Mouse (Mus musculus): ENCODE results near the gene Gpbar1. TPM values are rescaled to one million over a fixed set of nuclear protein-coding genes. Genes with fewer than 3 reads are reported as not detected.
"Not testable (repeated sequence)": the region's sequence is repeated elsewhere in the genome, so short reads cannot be mapped to it uniquely, and the experiment has no call there.

Gpbar1 gene
- polyA plus RNA-seq, 1 experiment from 2014 or later, result 0.21 TPM

DNA sequence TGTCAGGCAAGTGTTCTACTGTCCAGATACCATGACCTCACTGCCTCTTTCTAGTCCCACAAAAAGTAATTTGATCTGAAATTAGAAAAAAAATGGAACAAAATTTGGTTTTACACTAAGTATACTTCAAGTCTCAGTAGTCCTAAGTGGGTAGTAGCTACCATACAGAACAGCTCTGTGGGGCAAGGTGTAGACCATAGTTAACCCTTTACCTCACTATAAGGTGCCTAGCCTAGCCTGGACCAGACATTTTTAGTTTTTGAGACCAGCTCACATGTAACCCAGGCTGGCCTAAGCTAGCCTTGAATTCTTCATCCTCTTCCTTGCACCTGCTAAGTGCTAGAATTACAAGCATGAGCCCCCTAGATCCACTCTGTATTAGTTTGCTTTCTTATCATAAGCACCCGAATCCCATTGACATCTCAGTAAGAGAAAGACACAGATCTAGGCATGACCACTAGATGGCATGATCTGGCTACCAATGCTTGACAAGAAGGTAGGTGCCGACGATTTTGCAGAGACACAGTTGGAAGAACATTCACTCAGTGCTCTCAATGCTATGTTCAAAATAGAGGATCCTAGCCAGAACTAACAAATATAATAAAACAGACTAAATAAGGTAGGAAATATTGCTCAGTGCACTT lies 34.8 kb downstream of the Gpbar1 start:
- DNase-seq (ENCODE audit: low spot score) (peak; percentile 95), ATAC-seq (ENCODE audit: low read depth) (peak; percentile 82; the same call in 1 of the 2 replicates)
- 2% methylated on average over 3 of the region's 3 CpGs for whole genome bisulfite sequencing
- no peak overlapping the region for H3K27ac ChIP-seq (replicated peaks; ENCODE audit: low read depth, low read length)
- no peaks in the 10 kb centered on the region for H3K27me3 ChIP-seq (replicated peaks; ENCODE audit: control insufficient read depth, insufficient read depth, low read length)
- H3K4me2 ChIP-seq (ENCODE audit: low read depth, low read length), result no peak overlapping the region
- H3K4me1 ChIP-seq (ENCODE audit: control insufficient read depth, insufficient read depth, low read length), result no peaks in the 10 kb centered on the region
- H3K9ac ChIP-seq (ENCODE audit: low read depth, low read length), result no peak overlapping the region
- H3K4me3 ChIP-seq (ENCODE audit: low read depth, low read length), result no peak overlapping the region
- H3K9me3 ChIP-seq (ENCODE audit: control insufficient read depth, low read length), result no peaks in the 10 kb centered on the region
- H3K36me3 ChIP-seq (ENCODE audit: control insufficient read depth, insufficient read depth, low read length), result no peaks in the 10 kb centered on the region

GRCm38 (mm10) chr1:74314796-74315195 lies 36.4 kb downstream of the Gpbar1 start:
- no peak for ATAC-seq (ENCODE audit: low read depth)
- WGBS, result 80% methylated on average over 3 of the region's 3 CpGs
- H3K27me3 ChIP-seq (replicated peaks; ENCODE audit: control insufficient read depth, insufficient read depth, low read length), result no peaks in the 10 kb centered on the region

GRCm38 (mm10) chr1:74316114-74316827 lies 37.9 kb downstream of the Gpbar1 start:
- no peaks in the 10 kb centered on the region for H3K9me3 ChIP-seq (ENCODE audit: control insufficient read depth, low read length)
- ATAC-seq (ENCODE audit: low read depth), result no peak
- DNase-seq (ENCODE audit: low spot score), result no peak
- no peak overlapping the region for H3K27ac ChIP-seq (replicated peaks; ENCODE audit: low read depth, low read length)
- no peaks in the 10 kb centered on the region for H3K27me3 ChIP-seq (replicated peaks; ENCODE audit: control insufficient read depth, insufficient read depth, low read length)
- H3K4me2 ChIP-seq (ENCODE audit: low read depth, low read length), result no peak overlapping the region
- H3K4me1 ChIP-seq (ENCODE audit: control insufficient read depth, insufficient read depth, low read length), result no peaks in the 10 kb centered on the region
- H3K4me3 ChIP-seq (ENCODE audit: low read depth, low read length), result no peak overlapping the region
- 61% methylated on average over 4 of the region's 4 CpGs for WGBS
- no peaks in the 10 kb centered on the region for H3K36me3 ChIP-seq (ENCODE audit: control insufficient read depth, insufficient read depth, low read length)
- no peak overlapping the region for H3K9ac ChIP-seq (ENCODE audit: low read depth, low read length)

More at GRCm38 (mm10) chr1:74314796-74315195, 36.4 kb downstream of the Gpbar1 start:
- no peak overlapping the region for H3K4me2 ChIP-seq (ENCODE audit: low read depth, low read length)
- no peak overlapping the region for H3K9ac ChIP-seq (ENCODE audit: low read depth, low read length)
- no peaks in the 10 kb centered on the region for H3K4me1 ChIP-seq (ENCODE audit: control insufficient read depth, insufficient read depth, low read length)
- H3K27ac ChIP-seq (replicated peaks; ENCODE audit: low read depth, low read length), result no peak overlapping the region
- H3K9me3 ChIP-seq (ENCODE audit: control insufficient read depth, low read length), result no peaks in the 10 kb centered on the region
- H3K36me3 ChIP-seq (ENCODE audit: control insufficient read depth, insufficient read depth, low read length), result no peaks in the 10 kb centered on the region
- DNase-seq (ENCODE audit: low spot score), result no peak
- no peak overlapping the region for H3K4me3 ChIP-seq (ENCODE audit: low read depth, low read length)

- ATAC-seq (ENCODE audit: low read depth), result no peak
- Histone ChIP-seq H3K4me3 (ENCODE audit: low read depth, low read length) (no peak overlapping the region), H3K4me2 (ENCODE audit: low read depth, low read length) (no peak overlapping the region), H3K27ac (replicated peaks; ENCODE audit: low read depth, low read length) (no peak overlapping the region), H3K27me3 (replicated peaks; ENCODE audit: control insufficient read depth, insufficient read depth, low read length) (no peaks in the 10 kb centered on the region), H3K36me3 (ENCODE audit: control insufficient read depth, insufficient read depth, low read length) (no peaks in the 10 kb centered on the region), H3K9ac (ENCODE audit: low read depth, low read length) (no peak overlapping the region), H3K9me3 (ENCODE audit: control insufficient read depth, low read length) (no peaks in the 10 kb centered on the region), H3K4me1 (ENCODE audit: control insufficient read depth, insufficient read depth, low read length) (no peaks in the 10 kb centered on the region)
- no peak for DNase-seq (ENCODE audit: low spot score)
- WGBS, result 84% methylated on average over 3 of the region's 3 CpGs
These were observed 40.4 kb downstream of the Gpbar1 start for GRCm38 (mm10) chr1:74318711-74319110.

GRCm38 (mm10) chr1:74321396-74321795 lies 43.0 kb downstream of the Gpbar1 start:
- Histone ChIP-seq H3K4me2 (ENCODE audit: low read depth, low read length) (no peak overlapping the region), H3K27me3 (replicated peaks; ENCODE audit: control insufficient read depth, insufficient read depth, low read length) (no peaks in the 10 kb centered on the region), H3K27ac (replicated peaks; ENCODE audit: low read depth, low read length) (no peak overlapping the region), H3K9ac (ENCODE audit: low read depth, low read length) (no peak overlapping the region), H3K36me3 (ENCODE audit: control insufficient read depth, insufficient read depth, low read length) (no peaks in the 10 kb centered on the region), H3K9me3 (ENCODE audit: control insufficient read depth, low read length) (no peaks in the 10 kb centered on the region), H3K4me3 (ENCODE audit: low read depth, low read length) (no peak overlapping the region), H3K4me1 (ENCODE audit: control insufficient read depth, insufficient read depth, low read length) (no peaks in the 10 kb centered on the region)
- no peak for DNase-seq (ENCODE audit: low spot score)
- 69% methylated on average over 3 of the region's 3 CpGs for WGBS
- ATAC-seq (ENCODE audit: low read depth), result no peak

GRCm38 (mm10) chr1:74326916-74327315 lies 48.6 kb downstream of the Gpbar1 start:
- H3K4me3 ChIP-seq (ENCODE audit: low read depth, low read length); H3K9ac ChIP-seq (ENCODE audit: low read depth, low read length); H3K4me2 ChIP-seq (ENCODE audit: low read depth, low read length); H3K27ac ChIP-seq (replicated peaks; ENCODE audit: low read depth, low read length); H3K4me1 ChIP-seq (ENCODE audit: control insufficient read depth, insufficient read depth, low read length); DNase-seq (ENCODE audit: low spot score); H3K36me3 ChIP-seq (ENCODE audit: control insufficient read depth, insufficient read depth, low read length); H3K27me3 ChIP-seq (replicated peaks; ENCODE audit: control insufficient read depth, insufficient read depth, low read length); H3K9me3 ChIP-seq (ENCODE audit: control insufficient read depth, low read length); ATAC-seq (ENCODE audit: low read depth): not testable (repeated sequence)
- 70% methylated on average over 2 of the region's 2 CpGs for WGBS

Other genes with a start within 250 kb of the Gpbar1 start
- gene Tns1, start 154.1 kb upstream of the Gpbar1 start, polyA plus RNA-seq (2014; fragmentation: Nextera tagmentation; extraction: Ambion mirVana), result 51.5 and 58.5 TPM in 2 replicates
- 0.37 and 0.72 TPM in 2 replicates for gene Rufy4, start 153.0 kb upstream of the Gpbar1 start, polyA plus RNA-seq (2014; fragmentation: Nextera tagmentation; extraction: Ambion mirVana)
- 0.10 and 0.11 TPM in 2 replicates for gene Cxcr2, start 124.6 kb upstream of the Gpbar1 start, polyA plus RNA-seq (2014; fragmentation: Nextera tagmentation; extraction: Ambion mirVana)
- not detected in 2 replicates for gene Cxcr1, start 83.9 kb upstream of the Gpbar1 start, polyA plus RNA-seq (2014; fragmentation: Nextera tagmentation; extraction: Ambion mirVana)
- 341 and 347 TPM in 2 replicates for gene Arpc2, start 42.5 kb upstream of the Gpbar1 start, polyA plus RNA-seq (2014; fragmentation: Nextera tagmentation; extraction: Ambion mirVana)
- 214 and 224 TPM in 2 replicates for gene Aamp, start 6.2 kb downstream of the Gpbar1 start, polyA plus RNA-seq (2014; fragmentation: Nextera tagmentation; extraction: Ambion mirVana)
- gene Pnkd, start 6.4 kb downstream of the Gpbar1 start, polyA plus RNA-seq (2014; fragmentation: Nextera tagmentation; extraction: Ambion mirVana), result 119 and 133 TPM in 2 replicates
- 35.4 and 35.6 TPM in 2 replicates for gene Tmbim1, start 27.1 kb downstream of the Gpbar1 start, polyA plus RNA-seq (2014; fragmentation: Nextera tagmentation; extraction: Ambion mirVana)
- 0.43 and 0.95 TPM in 2 replicates for gene Catip, start 83.6 kb downstream of the Gpbar1 start, polyA plus RNA-seq (2014; fragmentation: Nextera tagmentation; extraction: Ambion mirVana)
- gene Slc11a1, start 96.6 kb downstream of the Gpbar1 start, polyA plus RNA-seq (2014; fragmentation: Nextera tagmentation; extraction: Ambion mirVana), result 5.6 and 5.7 TPM in 2 replicates
- 83.7 and 92.8 TPM in 2 replicates for gene Ctdsp1, start 113.0 kb downstream of the Gpbar1 start, polyA plus RNA-seq (2014; fragmentation: Nextera tagmentation; extraction: Ambion mirVana)
- gene Vil1, start 130.8 kb downstream of the Gpbar1 start, polyA plus RNA-seq (2014; fragmentation: Nextera tagmentation; extraction: Ambion mirVana), result 0.13 TPM in 1 of 2 replicates, not detected in the other
- 56.4 and 62.5 TPM in 2 replicates for gene Cnot9, start 227.5 kb downstream of the Gpbar1 start, polyA plus RNA-seq (2014; fragmentation: Nextera tagmentation; extraction: Ambion mirVana)

Data from embryonic facial prominence, embryonic 14.5 days (tissue).